Mouse (Mus musculus): ENCODE measurements at regions not wholly inside any gene's neighbourhood (a gene's known extent, or its start where the extent isn't known, plus 50 kb on each side); places are given as distances from the start of the nearest gene placed in this dataset.

DNA sequence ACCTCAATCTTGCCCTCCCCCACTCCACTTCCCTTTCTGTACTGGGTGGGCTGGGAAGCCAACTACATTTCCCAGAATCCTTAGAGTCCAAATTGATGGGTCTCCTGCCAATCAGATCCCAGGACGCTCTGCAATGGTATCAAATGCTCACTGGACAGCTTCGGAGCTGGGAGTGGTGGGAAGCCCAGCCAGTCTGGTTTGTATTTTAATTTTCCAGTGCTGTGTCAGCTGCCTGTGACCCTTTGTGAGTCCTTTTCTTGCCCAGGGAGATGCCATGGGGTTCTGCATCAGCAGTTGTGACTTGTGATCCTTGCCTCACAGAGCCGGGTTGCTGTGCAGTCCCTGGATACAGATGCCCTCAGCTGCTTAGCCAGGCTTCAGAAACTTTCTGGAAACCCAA lies 100.6 kb upstream of the Lemd2 start:
- TF ChIP-seq CTCF (IDR thresholded peaks at IDR 0.05; ENCODE audit: borderline replicate concordance, control insufficient read depth, extremely low read depth, insufficient read depth, low read length, poor library complexity) = no peak
- TF ChIP-seq POLR2A (IDR thresholded peaks at IDR 0.05; ENCODE audit: control insufficient read depth, extremely low read depth, insufficient read depth, low read length, poor library complexity) = no peak

Data from thymus, adult 2 months (tissue).